Mouse (Mus musculus): ENCODE measurements around the gene B4galnt3.

Gene B4galnt3

GRCm38 (mm10) chr6:120294056-120294784 lies at the start of gene B4galnt3, which contains the start of gene D330020A13Rik:
Gene B4galnt3 (minus strand): TSS chr6:120294559.
Gene D330020A13Rik (plus strand): TSS chr6:120294364.
- POLR2A ChIA-PET: interaction anchor here (0.6 to 10.8 kb wide), 86 partner anchors 8 to 814 kb away, joined by 3 to 160 read pairs (median 4); partner anchors contain the start of genes Kdm5a (in 3 of the 4), Ccdc77 (in 2 of the 4), Fbxl14 (in 1 of the 4) and Wnk1 (in 1 of the 4)
- CTCF ChIA-PET: interaction anchor here (0.7 to 3.4 kb wide), 23 partner anchors 10 to 292 kb away, joined by 3 to 43 read pairs (median 4); no protein-coding TSS in a partner anchor

GRCm38 (mm10) chr6:120343992-120344391 lies 49.6 kb upstream of the B4galnt3 start:
- ChIA-PET POLR2A (no interaction called here), CTCF (no interaction called here)

GRCm38 (mm10) chr6:120332351-120332750 lies 38.0 kb upstream of the B4galnt3 start:
- ChIA-PET CTCF (interaction anchor here in 1 of 4 experiments (1.5 kb wide), 1 partner anchor 110 kb away, joined by 4 read pairs; no protein-coding TSS in a partner anchor), POLR2A (interaction anchor here in 2 of 4 experiments (0.8 to 2.0 kb wide), 6 partner anchors 10 to 40 kb away, joined by 3 to 6 read pairs (median 3); no protein-coding TSS in a partner anchor)

- ChIA-PET CTCF (interaction anchor here (0.5 to 2.7 kb wide), 32 partner anchors 8 to 767 kb away, joined by 3 to 27 read pairs (median 4); partner anchors contain the start of genes B4galnt3 (in 1 of the 4), D330020A13Rik (in 1 of the 4) and Wnk1 (in 1 of the 4)), POLR2A (interaction anchor here in 3 of 4 experiments (0.6 to 2.7 kb wide), 13 partner anchors 12 to 283 kb away, joined by 3 to 11 read pairs (median 5); partner anchors contain the start of genes B4galnt3 (in 1 of the 3), Ccdc77 (in 1 of the 3), D330020A13Rik (in 1 of the 3) and Kdm5a (in 1 of the 3))
Measured at GRCm38 (mm10) chr6:120324295-120324927, 30.1 kb upstream of the B4galnt3 start.

- ChIA-PET POLR2A (interaction anchor here in 2 of 4 experiments (0.6 to 3.4 kb wide), 8 partner anchors 11 to 44 kb away, joined by 3 to 23 read pairs (median 4); partner anchors contain the start of genes B4galnt3 (in 2 of the 2) and D330020A13Rik (in 2 of the 2)), CTCF (interaction anchor here in 1 of 4 experiments (1.2 kb wide), 1 partner anchor 98 kb away, joined by 3 read pairs; no protein-coding TSS in a partner anchor)
Measured at GRCm38 (mm10) chr6:120320369-120320768, 26.0 kb upstream of the B4galnt3 start.

- CTCF ChIA-PET: interaction anchor here in 2 of 4 experiments (0.6 kb wide), 2 partner anchors 93 to 135 kb away, joined by 4 to 5 read pairs; no protein-coding TSS in a partner anchor
- POLR2A ChIA-PET: interaction anchor here in 2 of 4 experiments (1.1 to 14.2 kb wide), 11 partner anchors 9 to 97 kb away, joined by 3 to 160 read pairs (median 6); partner anchors contain the start of genes B4galnt3 (in 2 of the 2) and D330020A13Rik (in 2 of the 2)
Measured at GRCm38 (mm10) chr6:120319129-120319528, 24.8 kb upstream of the B4galnt3 start.

- ChIA-PET POLR2A (interaction anchor here in 2 of 4 experiments (0.8 to 14.2 kb wide), 19 partner anchors 9 to 621 kb away, joined by 3 to 160 read pairs (median 4); partner anchors contain the start of genes B4galnt3 (in 2 of the 2), D330020A13Rik (in 2 of the 2), Kdm5a (in 2 of the 2) and Ccdc77 (in 1 of the 2)), CTCF (interaction anchor here in 3 of 4 experiments (0.6 to 1.0 kb wide), 3 partner anchors 94 to 136 kb away, joined by 3 to 5 read pairs (median 4); no protein-coding TSS in a partner anchor)
Measured at GRCm38 (mm10) chr6:120318303-120318940, 24.1 kb upstream of the B4galnt3 start.

GRCm38 (mm10) chr6:120312443-120312842 lies 18.1 kb upstream of the B4galnt3 start:
- POLR2A ChIA-PET: interaction anchor here in 3 of 4 experiments (0.6 to 14.2 kb wide), 9 partner anchors 11 to 544 kb away, joined by 3 to 160 read pairs (median 5); partner anchors contain the start of genes B4galnt3 (in 2 of the 3), D330020A13Rik (in 2 of the 3), Ccdc77 (in 1 of the 3) and Kdm5a (in 1 of the 3)
- CTCF ChIA-PET: no interaction called here

- ChIA-PET POLR2A (interaction anchor here in 3 of 4 experiments (0.7 to 14.2 kb wide), 25 partner anchors 9 to 111 kb away, joined by 3 to 160 read pairs (median 4); partner anchors contain the start of genes B4galnt3 (in 2 of the 3), Ccdc77 (in 2 of the 3), D330020A13Rik (in 2 of the 3) and Kdm5a (in 2 of the 3)), CTCF (interaction anchor here (0.7 to 2.5 kb wide), 11 partner anchors 9 to 755 kb away, joined by 3 to 18 read pairs (median 5); partner anchors contain the start of genes B4galnt3 (in 1 of the 4) and D330020A13Rik (in 1 of the 4))
Measured at GRCm38 (mm10) chr6:120309787-120310186, 15.4 kb upstream of the B4galnt3 start.

GRCm38 (mm10) chr6:120309338-120309737 lies 15.0 kb upstream of the B4galnt3 start:
- CTCF ChIA-PET: interaction anchor here (0.5 to 2.5 kb wide), 13 partner anchors 8 to 755 kb away, joined by 3 to 18 read pairs (median 4); partner anchors contain the start of genes B4galnt3 (in 2 of the 4) and D330020A13Rik (in 2 of the 4)
- POLR2A ChIA-PET: interaction anchor here in 3 of 4 experiments (0.7 to 14.2 kb wide), 24 partner anchors 8 to 110 kb away, joined by 3 to 160 read pairs (median 4); partner anchors contain the start of genes B4galnt3 (in 2 of the 3), Ccdc77 (in 2 of the 3), D330020A13Rik (in 2 of the 3) and Kdm5a (in 2 of the 3)

- CTCF ChIA-PET: interaction anchor here in 2 of 4 experiments (0.6 to 1.7 kb wide), 4 partner anchors 12 to 18 kb away, joined by 3 to 5 read pairs (median 4); partner anchors contain the start of gene B4galnt3 (in 1 of the 2)
- POLR2A ChIA-PET: interaction anchor here in 3 of 4 experiments (0.6 to 14.2 kb wide), 22 partner anchors 11 to 820 kb away, joined by 3 to 160 read pairs (median 4); partner anchors contain the start of genes B4galnt3 (in 2 of the 3), D330020A13Rik (in 2 of the 3), Ccdc77 (in 1 of the 3) and Kdm5a (in 1 of the 3)
Measured at GRCm38 (mm10) chr6:120306859-120307594, 12.7 kb upstream of the B4galnt3 start.

- POLR2A ChIA-PET: interaction anchor here in 2 of 4 experiments (1.0 to 3.4 kb wide), 10 partner anchors 8 to 103 kb away, joined by 3 to 15 read pairs (median 4); partner anchors contain the start of genes B4galnt3 (in 2 of the 2) and D330020A13Rik (in 2 of the 2)
- CTCF ChIA-PET: interaction anchor here in 3 of 4 experiments (0.7 to 3.6 kb wide), 6 partner anchors 23 to 103 kb away, joined by 3 to 56 read pairs (median 20); no protein-coding TSS in a partner anchor
Measured at GRCm38 (mm10) chr6:120302755-120303316, 8.5 kb upstream of the B4galnt3 start.

- POLR2A ChIA-PET: interaction anchor here (0.6 to 3.4 kb wide), 37 partner anchors 8 to 1708 kb away, joined by 3 to 19 read pairs (median 4); no protein-coding TSS in a partner anchor
- CTCF ChIA-PET: interaction anchor here (0.6 to 3.6 kb wide), 48 partner anchors 8 to 1902 kb away, joined by 3 to 56 read pairs (median 5); no protein-coding TSS in a partner anchor
Measured at GRCm38 (mm10) chr6:120301137-120301536, 6.8 kb upstream of the B4galnt3 start.

GRCm38 (mm10) chr6:120296589-120296988 lies 2.2 kb upstream of the B4galnt3 start:
- POLR2A ChIA-PET: interaction anchor here in 1 of 4 experiments (1.5 to 10.8 kb wide), 4 partner anchors 15 to 38 kb away, joined by 3 to 160 read pairs (median 30); no protein-coding TSS in a partner anchor
- CTCF ChIA-PET: interaction anchor here in 1 of 4 experiments (1.0 to 2.1 kb wide), 2 partner anchors 74 kb away, joined by 3 to 8 read pairs; no protein-coding TSS in a partner anchor

GRCm38 (mm10) chr6:120294785-120295133 lies 400 bp upstream of the B4galnt3 start:
- ChIA-PET POLR2A (interaction anchor here (0.5 to 10.8 kb wide), 85 partner anchors 7 to 751 kb away, joined by 3 to 160 read pairs (median 4); partner anchors contain the start of genes Ccdc77 (in 2 of the 4), Kdm5a (in 2 of the 4), Wnk1 (in 1 of the 4) and Wnt5b (in 1 of the 4)), CTCF (interaction anchor here (0.7 to 3.4 kb wide), 21 partner anchors 9 to 293 kb away, joined by 3 to 43 read pairs (median 4); no protein-coding TSS in a partner anchor)

Measured in embryonic stem cell, embryonic (primary cell).